Mouse (Mus musculus): ENCODE results near the gene Car6. TPM values are rescaled to one million over a fixed set of nuclear protein-coding genes. Genes with fewer than 3 reads are reported as not detected.

Gene Car6
- total and polyA plus RNA-seq, 2 experiments from 2014 or later, result not detected

- WGBS, result 34% methylated on average over 10 of the region's 15 CpGs
Measured at GRCm38 (mm10) chr4:150229747-150230390, 28.7 kb upstream of the Car6 start.

GRCm38 (mm10) chr4:150228581-150229348 is 27.6 kb upstream of the Car6 start:
- Histone ChIP-seq H3K9ac (replicated peaks; ENCODE audit: low read length) (no peak overlapping the region), H3K4me2 (ENCODE audit: low read depth, low read length) (no peak overlapping the region), H3K27me3 (ENCODE audit: insufficient read depth, low read length) (no peaks in the 10 kb centered on the region), H3K4me1 (ENCODE audit: insufficient read depth, low read length) (peaks cover 8% of the 10 kb centered on the region; the same call in 1 of the 2 replicates), H3K9me3 (ENCODE audit: low read length) (no peaks in the 10 kb centered on the region), H3K4me3 (ENCODE audit: low read length) (no peak overlapping the region), H3K36me3 (ENCODE audit: insufficient read depth, low read length) (no peaks in the 10 kb centered on the region), H3K27ac (no peak overlapping the region)
- TF ChIP-seq CTCF (IDR thresholded peaks at IDR 0.05; ENCODE audit: low read depth), result no peak
- 53% methylated on average over 7 of the region's 7 CpGs for WGBS
- ATAC-seq (no peak), DNase-seq (ENCODE audit: low spot score) (no peak)

More at GRCm38 (mm10) chr4:150229747-150230390, 28.7 kb upstream of the Car6 start:
- no peak for TF ChIP-seq CTCF (IDR thresholded peaks at IDR 0.05; ENCODE audit: low read depth)
- Histone ChIP-seq H3K4me3 (ENCODE audit: low read length) (no peak overlapping the region), H3K4me1 (ENCODE audit: insufficient read depth, low read length) (peaks cover 13% of the 10 kb centered on the region; the same call in 1 of the 2 replicates), H3K9ac (replicated peaks; ENCODE audit: low read length) (no peak overlapping the region), H3K4me2 (ENCODE audit: low read depth, low read length) (no peak overlapping the region), H3K27ac (no peak overlapping the region), H3K9me3 (ENCODE audit: low read length) (no peaks in the 10 kb centered on the region), H3K36me3 (ENCODE audit: insufficient read depth, low read length) (no peaks in the 10 kb centered on the region), H3K27me3 (ENCODE audit: insufficient read depth, low read length) (no peaks in the 10 kb centered on the region)
- no peak for DNase-seq (ENCODE audit: low spot score)
- ATAC-seq, result no peak

- H3K4me2 ChIP-seq (ENCODE audit: low read depth, low read length), result no peak overlapping the region
- 0 out of 2 replicates have a peak, but pooled peaks have one; percentile 1 for TF ChIP-seq CTCF (IDR thresholded peaks at IDR 0.05; ENCODE audit: low read depth)
- H3K27me3 ChIP-seq (ENCODE audit: insufficient read depth, low read length), result no peaks in the 10 kb centered on the region
- peak; percentile 94 for ATAC-seq
- DNase-seq (ENCODE audit: low spot score), result peak; percentile 93
- no peak overlapping the region for H3K9ac ChIP-seq (replicated peaks; ENCODE audit: low read length)
- H3K36me3 ChIP-seq (ENCODE audit: insufficient read depth, low read length), result no peaks in the 10 kb centered on the region
- H3K9me3 ChIP-seq (ENCODE audit: low read length), result no peaks in the 10 kb centered on the region
- H3K27ac ChIP-seq, result peak overlapping the region; percentile 65
- 24% methylated on average over 7 of the region's 7 CpGs for WGBS
- H3K4me1 ChIP-seq (ENCODE audit: insufficient read depth, low read length), result peaks cover 8% of the 10 kb centered on the region; the same call in 1 of the 2 replicates
- no peak overlapping the region for H3K4me3 ChIP-seq (ENCODE audit: low read length)
Measured at GRCm38 (mm10) chr4:150226818-150227688, 25.9 kb upstream of the Car6 start.

- Histone ChIP-seq H3K27ac (peak overlapping the region; percentile 65; the same call in 1 of the 2 replicates), H3K36me3 (ENCODE audit: insufficient read depth, low read length) (no peaks in the 10 kb centered on the region), H3K4me1 (ENCODE audit: insufficient read depth, low read length) (peaks cover 5% of the 10 kb centered on the region; the same call in 1 of the 2 replicates), H3K9ac (replicated peaks; ENCODE audit: low read length) (no peak overlapping the region), H3K4me3 (ENCODE audit: low read length) (no peak overlapping the region), H3K4me2 (ENCODE audit: low read depth, low read length) (no peak overlapping the region), H3K27me3 (ENCODE audit: insufficient read depth, low read length) (no peaks in the 10 kb centered on the region), H3K9me3 (ENCODE audit: low read length) (no peaks in the 10 kb centered on the region)
- ATAC-seq (no peak), DNase-seq (ENCODE audit: low spot score) (peak; percentile 23)
- WGBS, result 59% methylated on average over 1 of the region's 1 CpGs
- no peak for TF ChIP-seq CTCF (IDR thresholded peaks at IDR 0.05; ENCODE audit: low read depth)
Measured at GRCm38 (mm10) chr4:150225700-150226099, 24.6 kb upstream of the Car6 start.

GRCm38 (mm10) chr4:150223830-150224229 is 22.7 kb upstream of the Car6 start:
- TF ChIP-seq CTCF (IDR thresholded peaks at IDR 0.05; ENCODE audit: low read depth), result no peak
- 94% methylated on average over 4 of the region's 4 CpGs for WGBS
- no peaks in the 10 kb centered on the region for H3K27me3 ChIP-seq (ENCODE audit: insufficient read depth, low read length)
- DNase-seq (ENCODE audit: low spot score), result no peak
- no peaks in the 10 kb centered on the region for H3K9me3 ChIP-seq (ENCODE audit: low read length)
- no peak overlapping the region for H3K4me2 ChIP-seq (ENCODE audit: low read depth, low read length)
- H3K36me3 ChIP-seq (ENCODE audit: insufficient read depth, low read length), result no peaks in the 10 kb centered on the region
- no peak overlapping the region for H3K27ac ChIP-seq
- no peak for ATAC-seq
- H3K4me1 ChIP-seq (ENCODE audit: insufficient read depth, low read length), result peaks cover 3% of the 10 kb centered on the region; the same call in 1 of the 2 replicates
- H3K9ac ChIP-seq (replicated peaks; ENCODE audit: low read length), result no peak overlapping the region
- no peak overlapping the region for H3K4me3 ChIP-seq (ENCODE audit: low read length)

- Histone ChIP-seq H3K4me1 (ENCODE audit: insufficient read depth, low read length) (no peaks in the 10 kb centered on the region), H3K27ac (no peak overlapping the region), H3K9ac (replicated peaks; ENCODE audit: low read length) (no peak overlapping the region), H3K4me2 (ENCODE audit: low read depth, low read length) (no peak overlapping the region), H3K36me3 (ENCODE audit: insufficient read depth, low read length) (no peaks in the 10 kb centered on the region), H3K27me3 (ENCODE audit: insufficient read depth, low read length) (no peaks in the 10 kb centered on the region), H3K9me3 (ENCODE audit: low read length) (no peaks in the 10 kb centered on the region), H3K4me3 (ENCODE audit: low read length) (no peak overlapping the region)
- TF ChIP-seq CTCF (IDR thresholded peaks at IDR 0.05; ENCODE audit: low read depth), result no peak
- no peak for DNase-seq (ENCODE audit: low spot score)
- WGBS, result 52% methylated on average over 10 of the region's 10 CpGs
- no peak for ATAC-seq
Measured at GRCm38 (mm10) chr4:150221017-150221640, 20.0 kb upstream of the Car6 start.

Data from hindbrain, postnatal 0 days (tissue).